Mouse (Mus musculus): Measurements from ENCODE around the gene Snai1. TPM values are rescaled to one million over a fixed set of nuclear protein-coding genes. Genes with fewer than 3 reads are reported as not detected.

Gene Snai1
- polyA plus RNA-seq, 1 experiment from 2014 or later = 5.1 TPM

- Histone ChIP-seq H3K4me3 (no peak overlapping the region), H3K4me2 (no peak overlapping the region), H3K27ac (no peak overlapping the region), H3K9ac (0 out of 2 replicates have a peak overlapping the region, but pooled peaks have one; percentile 11), H3K27me3 (replicated peaks) (no peaks in the 10 kb centered on the region), H3K36me3 (replicated peaks) (peaks cover 17% of the 10 kb centered on the region), H3K9me3 (no peaks in the 10 kb centered on the region), H3K4me1 (peaks cover 31% of the 10 kb centered on the region)
- ATAC-seq (replicated peaks) = no peak
- 95% methylated on average over 10 of the region's 10 CpGs for WGBS
Measured at GRCm38 (mm10) chr2:167506546-167507260, 31.3 kb upstream of the Snai1 start.

GRCm38 (mm10) chr2:167507719-167508385, 30.1 kb upstream of the Snai1 start:
- no peak for ATAC-seq (replicated peaks)
- Histone ChIP-seq H3K9me3 (no peaks in the 10 kb centered on the region), H3K27me3 (replicated peaks) (no peaks in the 10 kb centered on the region), H3K36me3 (replicated peaks) (peaks cover 28% of the 10 kb centered on the region), H3K4me2 (no peak overlapping the region), H3K27ac (no peak overlapping the region), H3K4me3 (no peak overlapping the region), H3K9ac (no peak overlapping the region), H3K4me1 (peaks cover 31% of the 10 kb centered on the region)
- 98% methylated on average over 3 of the region's 3 CpGs for WGBS

- no peaks in the 10 kb centered on the region for H3K9me3 ChIP-seq
- WGBS = 94% methylated on average over 4 of the region's 4 CpGs
- H3K4me2 ChIP-seq = no peak overlapping the region
- no peak overlapping the region for H3K9ac ChIP-seq
- H3K4me3 ChIP-seq = no peak overlapping the region
- peaks cover 31% of the 10 kb centered on the region for H3K4me1 ChIP-seq
- no peak overlapping the region for H3K27ac ChIP-seq
- no peaks in the 10 kb centered on the region for H3K27me3 ChIP-seq (replicated peaks)
- ATAC-seq (replicated peaks) = no peak
- H3K36me3 ChIP-seq (replicated peaks) = peaks cover 34% of the 10 kb centered on the region
Measured at GRCm38 (mm10) chr2:167508569-167508968, 29.4 kb upstream of the Snai1 start.

GRCm38 (mm10) chr2:167510485-167510884, 27.5 kb upstream of the Snai1 start:
- no peak overlapping the region for H3K27ac ChIP-seq
- no peaks in the 10 kb centered on the region for H3K27me3 ChIP-seq (replicated peaks)
- no peak overlapping the region for H3K9ac ChIP-seq
- H3K4me1 ChIP-seq = peaks cover 16% of the 10 kb centered on the region
- H3K36me3 ChIP-seq (replicated peaks) = peaks cover 47% of the 10 kb centered on the region
- 93% methylated on average over 3 of the region's 3 CpGs for WGBS
- no peak overlapping the region for H3K4me2 ChIP-seq
- no peak for ATAC-seq (replicated peaks)
- H3K9me3 ChIP-seq = no peaks in the 10 kb centered on the region
- no peak overlapping the region for H3K4me3 ChIP-seq

GRCm38 (mm10) chr2:167512365-167512764, 25.6 kb upstream of the Snai1 start:
- H3K9me3 ChIP-seq = no peaks in the 10 kb centered on the region
- no peak overlapping the region for H3K27ac ChIP-seq
- H3K9ac ChIP-seq = no peak overlapping the region
- no peaks in the 10 kb centered on the region for H3K27me3 ChIP-seq (replicated peaks)
- no peak overlapping the region for H3K4me3 ChIP-seq
- H3K4me2 ChIP-seq = no peak overlapping the region
- peaks cover 63% of the 10 kb centered on the region for H3K36me3 ChIP-seq (replicated peaks)
- ATAC-seq (replicated peaks) = no peak
- H3K4me1 ChIP-seq = no peaks in the 10 kb centered on the region
- 95% methylated on average over 9 of the region's 9 CpGs for WGBS

- no peaks in the 10 kb centered on the region for H3K9me3 ChIP-seq
- WGBS = 93% methylated on average over 5 of the region's 5 CpGs
- H3K27me3 ChIP-seq (replicated peaks) = no peaks in the 10 kb centered on the region
- H3K36me3 ChIP-seq (replicated peaks) = peaks cover 68% of the 10 kb centered on the region
- no peak overlapping the region for H3K9ac ChIP-seq
- no peak overlapping the region for H3K4me3 ChIP-seq
- H3K4me1 ChIP-seq = no peaks in the 10 kb centered on the region
- no peak overlapping the region for H3K27ac ChIP-seq
- ATAC-seq (replicated peaks) = no peak
- H3K4me2 ChIP-seq = no peak overlapping the region
Measured at GRCm38 (mm10) chr2:167512970-167513369, 25.0 kb upstream of the Snai1 start.

- no peak overlapping the region for H3K9ac ChIP-seq
- no peaks in the 10 kb centered on the region for H3K9me3 ChIP-seq
- no peak overlapping the region for H3K27ac ChIP-seq
- no peaks in the 10 kb centered on the region for H3K4me1 ChIP-seq
- H3K4me3 ChIP-seq = no peak overlapping the region
- peaks cover 67% of the 10 kb centered on the region for H3K36me3 ChIP-seq (replicated peaks)
- H3K27me3 ChIP-seq (replicated peaks) = no peaks in the 10 kb centered on the region
- 97% methylated on average over 4 of the region's 4 CpGs for WGBS
- no peak for ATAC-seq (replicated peaks)
- H3K4me2 ChIP-seq = no peak overlapping the region
Measured at GRCm38 (mm10) chr2:167514641-167515040, 23.4 kb upstream of the Snai1 start.

GRCm38 (mm10) chr2:167515688-167516087, 22.3 kb upstream of the Snai1 start:
- H3K9ac ChIP-seq = no peak overlapping the region
- no peaks in the 10 kb centered on the region for H3K4me1 ChIP-seq
- H3K4me2 ChIP-seq = no peak overlapping the region
- H3K9me3 ChIP-seq = no peaks in the 10 kb centered on the region
- no peak for ATAC-seq (replicated peaks)
- no peak overlapping the region for H3K27ac ChIP-seq
- 91% methylated on average over 5 of the region's 5 CpGs for WGBS
- peaks cover 69% of the 10 kb centered on the region for H3K36me3 ChIP-seq (replicated peaks)
- no peak overlapping the region for H3K4me3 ChIP-seq
- H3K27me3 ChIP-seq (replicated peaks) = no peaks in the 10 kb centered on the region

- H3K4me3 ChIP-seq = no peak overlapping the region
- H3K9me3 ChIP-seq = no peaks in the 10 kb centered on the region
- no peaks in the 10 kb centered on the region for H3K27me3 ChIP-seq (replicated peaks)
- no peak overlapping the region for H3K9ac ChIP-seq
- no peaks in the 10 kb centered on the region for H3K4me1 ChIP-seq
- H3K4me2 ChIP-seq = no peak overlapping the region
- H3K27ac ChIP-seq = no peak overlapping the region
- peaks cover 38% of the 10 kb centered on the region for H3K36me3 ChIP-seq (replicated peaks)
- WGBS = 79% methylated on average over 5 of the region's 5 CpGs
- ATAC-seq (replicated peaks) = no peak
Measured at GRCm38 (mm10) chr2:167519606-167520252, 18.3 kb upstream of the Snai1 start.

- Histone ChIP-seq H3K9ac (no peak overlapping the region), H3K36me3 (replicated peaks) (no peaks in the 10 kb centered on the region), H3K27me3 (replicated peaks) (no peaks in the 10 kb centered on the region), H3K4me1 (no peaks in the 10 kb centered on the region), H3K4me3 (no peak overlapping the region), H3K27ac (no peak overlapping the region), H3K9me3 (no peaks in the 10 kb centered on the region), H3K4me2 (no peak overlapping the region)
- WGBS = 12% methylated on average over 5 of the region's 5 CpGs
- ATAC-seq (replicated peaks) = no peak
Measured at GRCm38 (mm10) chr2:167528278-167528677, 9.7 kb upstream of the Snai1 start.

GRCm38 (mm10) chr2:167529935-167530513, 8.0 kb upstream of the Snai1 start:
- Histone ChIP-seq H3K27me3 (replicated peaks) (0 out of 2 replicates have a peak, but pooled peaks cover 1% of the 10 kb centered on the region), H3K4me3 (no peak overlapping the region), H3K9ac (no peak overlapping the region), H3K9me3 (no peaks in the 10 kb centered on the region), H3K27ac (no peak overlapping the region), H3K4me2 (no peak overlapping the region), H3K36me3 (replicated peaks) (no peaks in the 10 kb centered on the region), H3K4me1 (no peaks in the 10 kb centered on the region)
- WGBS = 33% methylated on average over 5 of the region's 5 CpGs
- no peak for ATAC-seq (replicated peaks)

GRCm38 (mm10) chr2:167530536-167530935, 7.5 kb upstream of the Snai1 start:
- no peak for ATAC-seq (replicated peaks)
- no peak overlapping the region for H3K27ac ChIP-seq

More at GRCm38 (mm10) chr2:167530536-167530935, 7.5 kb upstream of the Snai1 start:
- Histone ChIP-seq H3K9me3 (no peaks in the 10 kb centered on the region), H3K4me2 (no peak overlapping the region), H3K4me3 (no peak overlapping the region), H3K27me3 (replicated peaks) (0 out of 2 replicates have a peak, but pooled peaks cover 4% of the 10 kb centered on the region), H3K4me1 (no peaks in the 10 kb centered on the region), H3K9ac (no peak overlapping the region), H3K36me3 (replicated peaks) (no peaks in the 10 kb centered on the region)
- 77% methylated on average over 4 of the region's 4 CpGs for WGBS
